Mouse (Mus musculus) central nervous system, embryonic 18 days (tissue): ENCODE measurements around the gene Gm13271. TPM values are rescaled to one million over a fixed set of nuclear protein-coding genes. Genes with fewer than 3 reads are reported as not detected.

ENCODE experiments used
- polyA plus RNA-seq: library from polyadenylated mRNA; depleted of rRNA; stranded (reverse); fragments of >200 nt; gene quantifications from 2 replicates; pipeline ENCODE4 v1.2.3, GENCODE M21; 2012; rRNA removed

Gm13271 gene
- polyA plus RNA-seq: not detected in 2 replicates

GRCm38 (mm10) chr4:88754818-88755340 lies at the start of gene Gm13271:
Gene Gm13271, plus strand, starts transcription at chr4:88754868.

GRCm38 (mm10) chr4:88721791-88722721 lies 32.6 kb upstream of the Gm13271 start, which contains the start of the genes Gm26566 and Klhl9:
Gene Gm26566, plus strand, starts transcription at chr4:88721805.
Gene Klhl9, minus strand, starts transcription at chr4:88722465.

GRCm38 (mm10) chr4:88759610-88760268 lies 5.1 kb downstream of the Gm13271 start, which contains the start of gene Gm13283:
Gene Gm13283, plus strand, starts transcription at chr4:88760119.

GRCm38 (mm10) chr4:88773534-88773933 lies 18.9 kb downstream of the Gm13271 start, which contains the start of gene Gm13290:
Gene Gm13290, plus strand, starts transcription at chr4:88773834.

GRCm38 (mm10) chr4:88776622-88777021 lies 22.0 kb downstream of the Gm13271 start, which contains the start of gene Gm13289:
Gene Gm13289, plus strand, starts transcription at chr4:88776922.

GRCm38 (mm10) chr4:88779550-88779949 lies 24.9 kb downstream of the Gm13271 start, which contains the start of gene Gm13272:
Gene Gm13272, plus strand, starts transcription at chr4:88779850.

GRCm38 (mm10) chr4:88781831-88782230 lies 27.2 kb downstream of the Gm13271 start, which contains the start of gene Ifnz:
Gene Ifnz, plus strand, starts transcription at chr4:88782131.

GRCm38 (mm10) chr4:88785409-88785808 lies 30.7 kb downstream of the Gm13271 start, which contains the start of gene Gm13276:
Gene Gm13276, plus strand, starts transcription at chr4:88785709.

GRCm38 (mm10) chr4:88788402-88788801 lies 33.7 kb downstream of the Gm13271 start, which contains the start of gene Gm13277:
Gene Gm13277, plus strand, starts transcription at chr4:88788632.

GRCm38 (mm10) chr4:88791250-88791649 lies 36.6 kb downstream of the Gm13271 start, which contains the start of gene Gm13278:
Gene Gm13278, plus strand, starts transcription at chr4:88791550.

GRCm38 (mm10) chr4:88793936-88794675 lies 39.4 kb downstream of the Gm13271 start, which contains the start of gene Gm13275:
Gene Gm13275, plus strand, starts transcription at chr4:88794487.

GRCm38 (mm10) chr4:88797097-88797496 lies 42.4 kb downstream of the Gm13271 start, which contains the start of gene Gm13279:
Gene Gm13279, plus strand, starts transcription at chr4:88797397.

GRCm38 (mm10) chr4:88799365-88799764 lies 44.7 kb downstream of the Gm13271 start, which contains the start of gene Gm13285:
Gene Gm13285, plus strand, starts transcription at chr4:88799665.

GRCm38 (mm10) chr4:88802954-88803353 lies 48.3 kb downstream of the Gm13271 start, which contains the start of gene Gm13287:
Gene Gm13287, plus strand, starts transcription at chr4:88803254.

Other genes with a start within 250 kb of the Gm13271 start
- gene Ifnb1, start 232.1 kb upstream of the Gm13271 start, polyA plus RNA-seq: not detected in 2 replicates
- not detected in 2 replicates for gene Ifna15, start 196.6 kb upstream of the Gm13271 start, polyA plus RNA-seq
- gene Ifna14, start 183.1 kb upstream of the Gm13271 start, polyA plus RNA-seq: not detected in 2 replicates
- not detected in 2 replicates for gene Ifna9, start 162.5 kb upstream of the Gm13271 start, polyA plus RNA-seq
- gene Ifna12, start 151.5 kb upstream of the Gm13271 start, polyA plus RNA-seq: not detected in 2 replicates
- not detected in 2 replicates for gene C87499, start 120.5 kb upstream of the Gm13271 start, polyA plus RNA-seq
- gene Ifna13, start 110.4 kb upstream of the Gm13271 start, polyA plus RNA-seq: not detected in 2 replicates
- gene Ifna16, start 77.9 kb upstream of the Gm13271 start, polyA plus RNA-seq: not detected in 2 replicates
- not detected in 2 replicates for gene Ifna2, start 71.0 kb upstream of the Gm13271 start, polyA plus RNA-seq
- gene Ifnab, start 63.5 kb upstream of the Gm13271 start, polyA plus RNA-seq: not detected in 2 replicates
- gene Gm26566, start 33.1 kb upstream of the Gm13271 start, polyA plus RNA-seq: 1.9 and 2.1 TPM in 2 replicates
- 48.0 and 49.2 TPM in 2 replicates for gene Klhl9, start 32.4 kb upstream of the Gm13271 start, polyA plus RNA-seq
- 0.04 TPM in 1 of 2 replicates, not detected in the other for gene Gm13283, start 5.3 kb downstream of the Gm13271 start, polyA plus RNA-seq
- not detected in 2 replicates for gene Gm13290, start 19.0 kb downstream of the Gm13271 start, polyA plus RNA-seq
- not detected in 2 replicates for gene Gm13289, start 22.1 kb downstream of the Gm13271 start, polyA plus RNA-seq
- gene Gm13272, start 25.0 kb downstream of the Gm13271 start, polyA plus RNA-seq: not detected in 2 replicates
- not detected in 2 replicates for gene Ifnz, start 27.3 kb downstream of the Gm13271 start, polyA plus RNA-seq
- gene Gm13276, start 30.8 kb downstream of the Gm13271 start, polyA plus RNA-seq: not detected in 2 replicates
- not detected in 2 replicates for gene Gm13277, start 33.8 kb downstream of the Gm13271 start, polyA plus RNA-seq
- not detected in 2 replicates for gene Gm13278, start 36.7 kb downstream of the Gm13271 start, polyA plus RNA-seq
- gene Gm13275, start 39.6 kb downstream of the Gm13271 start, polyA plus RNA-seq: not detected in 2 replicates
- not detected in 2 replicates for gene Gm13279, start 42.5 kb downstream of the Gm13271 start, polyA plus RNA-seq
- not detected in 2 replicates for gene Gm13285, start 44.8 kb downstream of the Gm13271 start, polyA plus RNA-seq
- not detected in 2 replicates for gene Gm13287, start 48.4 kb downstream of the Gm13271 start, polyA plus RNA-seq
- not detected in 2 replicates for gene Gm13288, start 50.7 kb downstream of the Gm13271 start, polyA plus RNA-seq
- gene Ifna7, start 61.4 kb downstream of the Gm13271 start, polyA plus RNA-seq: not detected in 2 replicates
- gene Ifna11, start 65.1 kb downstream of the Gm13271 start, polyA plus RNA-seq: not detected in 2 replicates
- gene Ifna6, start 72.5 kb downstream of the Gm13271 start, polyA plus RNA-seq: not detected in 2 replicates
- gene Ifna5, start 80.7 kb downstream of the Gm13271 start, polyA plus RNA-seq: not detected in 2 replicates
- gene Ifna4, start 87.0 kb downstream of the Gm13271 start, polyA plus RNA-seq: not detected in 2 replicates
- not detected in 2 replicates for gene Ifna1, start 95.2 kb downstream of the Gm13271 start, polyA plus RNA-seq
- gene Ifne, start 125.3 kb downstream of the Gm13271 start, polyA plus RNA-seq: not detected in 2 replicates